Mouse (Mus musculus) skeletal muscle tissue, adult 2 months (tissue): ENCODE measurements around the gene Tmem50b.

Experiments used
- DNase-seq: peaks from one replicate; pipeline ENCODE4 v3.0.0-alpha.2; 2012; ENCODE audit warnings: low read depth, low spot score

Tmem50b gene

GRCm38 (mm10) chr16:91609501-91610245 is 12.1 kb upstream of the Tmem50b start:
- DNase-seq: no peak

- DNase-seq: no peak
These were observed 9.4 kb upstream of the Tmem50b start for GRCm38 (mm10) chr16:91606958-91607357.

- no peak for DNase-seq
These were observed 7.6 kb upstream of the Tmem50b start for GRCm38 (mm10) chr16:91605156-91605555.

- no peak for DNase-seq
These were observed 4.1 kb upstream of the Tmem50b start for GRCm38 (mm10) chr16:91601693-91602092.

- DNase-seq: no peak
These were observed 3.5 kb upstream of the Tmem50b start for GRCm38 (mm10) chr16:91601081-91601480.

DNA sequence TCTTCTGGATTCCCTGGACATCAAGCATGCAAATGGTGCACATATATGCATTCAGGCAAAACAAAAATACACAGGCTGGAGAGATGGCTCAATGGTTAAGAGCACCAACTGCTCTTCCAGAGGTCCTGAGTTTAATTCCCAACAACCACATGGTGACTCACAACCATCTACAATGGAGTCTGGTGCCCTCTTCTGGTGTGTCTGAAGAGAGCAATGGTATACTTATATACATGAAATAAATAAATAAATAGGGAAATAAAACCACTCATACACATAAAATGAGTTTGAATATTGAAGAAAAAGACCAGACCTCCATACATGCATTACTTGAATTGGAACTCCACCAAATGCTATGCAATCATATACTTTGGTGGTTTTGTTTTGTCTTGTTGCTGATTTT is 1.6 kb upstream of the Tmem50b start:
- no peak for DNase-seq

- DNase-seq: no peak
These were observed 575 bp downstream of the Tmem50b start for GRCm38 (mm10) chr16:91596779-91597671.

- no peak for DNase-seq
These were observed 1.2 kb downstream of the Tmem50b start for GRCm38 (mm10) chr16:91596397-91596778.

- peak; percentile 46 for DNase-seq
These were observed 2.5 kb downstream of the Tmem50b start for GRCm38 (mm10) chr16:91595076-91595475.

GRCm38 (mm10) chr16:91593262-91593661 is 4.3 kb downstream of the Tmem50b start:
- DNase-seq: no peak

- no peak for DNase-seq
These were observed 5.4 kb downstream of the Tmem50b start for GRCm38 (mm10) chr16:91592162-91592561.

GRCm38 (mm10) chr16:91588703-91589102 is 8.9 kb downstream of the Tmem50b start:
- DNase-seq: no peak

GRCm38 (mm10) chr16:91587730-91588453 is 9.7 kb downstream of the Tmem50b start:
- no peak for DNase-seq

DNA sequence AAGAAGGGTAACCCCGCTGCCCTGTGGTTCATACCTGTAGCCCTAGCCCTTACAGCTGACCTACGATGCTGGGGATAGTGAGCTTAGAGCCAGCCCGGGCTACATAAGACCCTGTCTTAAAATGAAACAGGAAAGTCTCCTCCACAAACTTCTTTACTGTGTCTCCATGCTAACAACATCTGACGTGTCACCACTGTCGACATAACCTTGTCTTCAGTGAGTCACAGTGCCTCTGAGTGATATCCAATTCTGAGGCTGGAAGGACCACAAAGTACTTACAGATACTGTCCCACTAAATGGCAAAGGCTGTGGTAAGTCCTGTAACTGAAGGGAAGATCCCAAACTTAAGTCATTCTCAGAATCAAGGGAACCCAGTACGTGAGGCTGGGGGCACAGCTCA is 11.4 kb downstream of the Tmem50b start:
- DNase-seq: no peak

DNA sequence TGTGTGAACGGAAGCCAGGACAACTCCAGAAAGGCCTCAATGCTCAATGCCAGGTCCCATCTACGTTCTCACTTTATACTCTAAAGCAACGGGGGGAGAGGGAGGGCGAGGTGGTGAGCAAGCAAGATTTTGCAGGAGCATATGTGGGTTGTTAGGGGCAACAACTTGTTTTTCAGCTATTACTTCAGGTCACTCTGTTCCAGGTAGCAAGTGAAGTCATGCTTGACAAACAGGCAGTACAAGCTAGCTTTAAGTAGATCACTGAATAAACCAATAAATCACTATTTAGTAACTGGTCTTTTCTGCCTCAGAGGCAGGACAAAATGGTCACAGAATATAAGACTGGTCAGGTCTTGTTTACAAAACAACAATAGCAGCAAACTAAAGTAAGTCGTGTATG is 12.0 kb downstream of the Tmem50b start:
- DNase-seq: no peak

- no peak for DNase-seq
These were observed 15.3 kb downstream of the Tmem50b start for GRCm38 (mm10) chr16:91582307-91582706.

DNA sequence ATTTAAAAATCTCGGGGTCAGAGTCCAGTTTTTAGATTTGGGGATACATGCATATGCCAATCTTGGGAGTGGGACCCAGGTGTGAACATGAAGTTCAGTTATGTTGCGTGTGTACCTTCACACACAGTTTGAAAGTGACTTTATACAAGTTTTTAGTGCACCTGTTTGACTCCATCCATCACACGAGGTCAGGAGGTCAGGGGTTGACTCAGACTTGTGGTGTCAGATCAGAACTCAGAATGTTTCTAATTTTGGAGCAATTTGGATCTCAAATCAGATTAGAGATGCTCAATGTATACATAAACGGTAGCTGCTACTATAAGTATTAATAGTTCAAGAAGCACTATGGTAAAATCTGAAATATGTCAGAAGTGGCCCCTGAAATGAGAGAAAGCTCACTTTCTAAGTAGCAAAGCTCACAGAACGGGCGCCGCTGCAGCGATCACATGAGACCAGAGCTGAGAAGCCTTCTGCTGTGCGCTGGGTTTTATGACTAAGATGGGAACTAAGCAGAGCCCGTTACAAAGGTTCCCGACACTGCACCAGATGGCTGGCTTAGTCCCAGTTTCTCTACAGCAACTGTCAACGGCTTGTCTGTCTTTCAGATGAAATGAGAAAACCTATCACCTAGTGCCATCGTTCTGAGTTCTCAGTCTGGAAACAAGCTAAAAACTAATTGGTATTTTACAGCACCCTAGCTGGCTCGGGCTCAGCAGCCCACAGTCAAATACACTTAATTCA is 18.4 kb downstream of the Tmem50b start:
- DNase-seq: no peak

DNA sequence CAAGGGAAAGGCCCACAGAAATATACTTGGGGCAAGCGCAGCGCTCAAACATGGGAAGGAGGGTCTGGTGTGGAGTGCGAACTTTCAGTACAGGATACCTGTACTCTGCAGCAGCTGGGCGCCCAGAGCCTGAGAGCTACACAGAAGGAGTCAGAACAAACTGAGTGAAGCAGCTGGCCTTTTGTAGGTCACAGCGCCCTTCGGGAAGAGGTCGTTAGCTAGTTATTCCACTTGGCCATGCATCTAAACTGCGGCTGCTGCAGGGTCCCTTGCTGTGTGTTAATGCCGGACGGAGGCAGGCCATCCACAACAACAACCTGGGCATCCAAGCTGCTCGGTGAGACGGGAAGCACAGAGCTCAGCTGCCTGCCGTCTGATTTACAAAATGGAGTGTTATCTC is 22.4 kb downstream of the Tmem50b start:
- no peak for DNase-seq

DNA sequence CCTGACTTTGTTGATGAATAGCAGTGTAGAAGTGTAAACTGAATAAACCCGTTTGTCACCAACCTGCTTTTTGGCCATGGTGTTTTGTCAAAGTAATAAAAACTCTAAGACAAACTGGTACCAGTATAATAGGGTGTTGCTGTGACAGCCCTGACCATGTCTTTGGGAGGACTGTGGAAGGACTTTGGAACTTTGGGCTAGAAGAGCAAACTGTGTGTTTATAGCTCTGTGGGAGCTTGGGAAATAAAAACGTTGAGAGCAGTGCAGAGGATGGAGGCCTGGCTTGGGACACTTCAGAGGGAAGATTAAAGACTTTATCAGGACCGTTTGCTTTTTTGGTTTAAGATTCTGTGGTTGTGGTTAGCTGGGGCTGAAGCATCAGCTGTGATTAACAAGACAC is 26.5 kb downstream of the Tmem50b start:
- DNase-seq: no peak

GRCm38 (mm10) chr16:91568960-91569359 is 28.6 kb downstream of the Tmem50b start:
- no peak for DNase-seq

DNA sequence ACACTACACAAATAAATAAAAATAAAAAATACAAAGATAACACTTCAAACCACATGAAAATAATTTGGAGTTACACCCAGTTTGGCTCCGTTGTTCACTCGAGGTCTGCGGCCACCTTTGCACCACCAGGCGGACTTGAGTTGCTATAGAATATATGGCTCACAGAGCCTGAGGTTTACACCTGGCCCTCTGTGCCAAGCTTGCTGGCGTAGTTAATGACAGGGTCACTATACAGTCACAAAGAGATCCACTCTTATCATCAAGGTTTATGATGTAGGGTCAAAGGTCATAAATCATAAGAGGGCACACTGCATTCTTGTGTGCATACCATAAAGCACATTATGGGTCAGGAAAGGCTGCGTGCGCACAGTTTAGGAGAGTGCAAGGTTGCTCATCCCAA is 31.6 kb downstream of the Tmem50b start:
- no peak for DNase-seq
